Mouse (Mus musculus) olfactory bulb, adult 2 months (tissue): ENCODE data around the gene Chchd10. TPM values are rescaled to one million over a fixed set of nuclear protein-coding genes. Genes with fewer than 3 reads are reported as not detected.

Source experiments
- H3K27ac ChIP-seq: fragments of 200-500 bp; 2 replicates; pipeline ENCODE4 v1.5.1; 2012; ENCODE audit warnings: low read depth, low read length; ENCODE audit not compliant: insufficient read depth
- H3K4me1 ChIP-seq: fragments of 200-500 bp; 2 replicates; pipeline ENCODE4 v1.6.1; 2012; ENCODE audit warnings: low read length; ENCODE audit not compliant: control insufficient read depth, insufficient read depth
- H3K4me3 ChIP-seq: fragments of 200-500 bp; 2 replicates; pipeline ENCODE4 v1.5.1; 2012; ENCODE audit warnings: mild to moderate bottlenecking, low read depth, low read length, moderate library complexity; ENCODE audit not compliant: insufficient read depth
- CTCF ChIP-seq: fragments of 200-500 bp; IDR thresholded peaks from 2 replicates; pipeline ENCODE4 v1.5.1; 2012; ENCODE audit warnings: low read depth, mild to moderate bottlenecking, low read length, moderate library complexity; ENCODE audit not compliant: insufficient read depth
- POLR2A ChIP-seq: fragments of 200-500 bp; IDR thresholded peaks from 2 replicates; pipeline ENCODE4 v1.6.1; 2012; ENCODE audit warnings: mild to moderate bottlenecking, low read depth, low read length, moderate library complexity; ENCODE audit not compliant: insufficient read depth
- WGBS: fragments of 180-500 bp; shearing (Covaris S2); methylation state at CpG from one replicate; pipeline ENCODE4 v1.1.7; 2018; 5-methylcytosine and 5-hydroxymethylcytosine counted together
- polyA plus RNA-seq: library from polyadenylated mRNA; stranded (reverse); fragments of >200 nt; gene quantifications from 2 replicates; pipeline ENCODE4 v1.2.4, GENCODE M21; 2012; ENCODE audit warnings: low replicate concordance; ENCODE audit not compliant: missing spikeins, insufficient read depth, insufficient read length

Gene Chchd10
- polyA plus RNA-seq, 1 experiment: not detected

GRCm38 (mm10) chr10:75944066-75944772, 11.3 kb downstream of the Chchd10 start:
- Histone ChIP-seq H3K4me3 (no peak overlapping the region), H3K4me1 (peaks cover 13% of the 10 kb centered on the region), H3K27ac (peak overlapping the region; percentile 23)
- WGBS: 14% methylated on average over 11 of the region's 11 CpGs
- TF ChIP-seq CTCF (no peak), POLR2A (no peak)

GRCm38 (mm10) chr10:75945213-75945612, 12.3 kb downstream of the Chchd10 start:
- 91% methylated on average over 7 of the region's 7 CpGs for WGBS
- H3K4me3 ChIP-seq: no peak overlapping the region
- H3K27ac ChIP-seq: no peak overlapping the region
- peaks cover 9% of the 10 kb centered on the region for H3K4me1 ChIP-seq
- no peak for TF ChIP-seq CTCF
- TF ChIP-seq POLR2A: no peak

GRCm38 (mm10) chr10:75945896-75946295, 13.0 kb downstream of the Chchd10 start:
- Histone ChIP-seq H3K27ac (no peak overlapping the region), H3K4me1 (peaks cover 9% of the 10 kb centered on the region), H3K4me3 (no peak overlapping the region)
- 90% methylated on average over 7 of the region's 7 CpGs for WGBS
- TF ChIP-seq CTCF (no peak), POLR2A (no peak)

- H3K27ac ChIP-seq: no peak overlapping the region
- peaks cover 12% of the 10 kb centered on the region for H3K4me1 ChIP-seq
- TF ChIP-seq CTCF: no peak
- no peak for TF ChIP-seq POLR2A
- WGBS: 84% methylated on average over 5 of the region's 5 CpGs
- H3K4me3 ChIP-seq: no peak overlapping the region
These were observed 15.1 kb downstream of the Chchd10 start for GRCm38 (mm10) chr10:75948079-75948478.

GRCm38 (mm10) chr10:75949053-75950045, 16.4 kb downstream of the Chchd10 start:
- Histone ChIP-seq H3K4me1 (peaks cover 14% of the 10 kb centered on the region), H3K27ac (no peak overlapping the region), H3K4me3 (no peak overlapping the region)
- 89% methylated on average over 22 of the region's 22 CpGs for WGBS
- TF ChIP-seq CTCF (no peak), POLR2A (no peak)

GRCm38 (mm10) chr10:75950791-75951210, 17.9 kb downstream of the Chchd10 start:
- TF ChIP-seq POLR2A (no peak), CTCF (no peak)
- Histone ChIP-seq H3K4me3 (peak overlapping the region; percentile 36), H3K4me1 (peaks cover 16% of the 10 kb centered on the region), H3K27ac (no peak overlapping the region)
- WGBS: 14% methylated on average over 23 of the region's 23 CpGs

- no peak for TF ChIP-seq CTCF
- TF ChIP-seq POLR2A: no peak
- H3K27ac ChIP-seq: no peak overlapping the region
- H3K4me3 ChIP-seq: peak overlapping the region; percentile 36
- H3K4me1 ChIP-seq: peaks cover 16% of the 10 kb centered on the region
- 2% methylated on average over 13 of the region's 13 CpGs for WGBS
These were observed 18.6 kb downstream of the Chchd10 start for GRCm38 (mm10) chr10:75951424-75952050.

GRCm38 (mm10) chr10:75954381-75954811, 21.5 kb downstream of the Chchd10 start, which contains the start of gene Gm5134:
Gene Gm5134 (plus strand): TSS chr10:75954514.
- Histone ChIP-seq H3K4me3 (peak within 1 kb of the TSS; percentile 12; the same call in 1 of the 2 replicates), H3K4me1 (peaks cover 16% of the 10 kb centered on the region), H3K27ac (no peak within 1 kb of the TSS)
- no peak for TF ChIP-seq POLR2A
- TF ChIP-seq CTCF: no peak
- 37% methylated on average over 20 of the region's 20 CpGs for WGBS

GRCm38 (mm10) chr10:75973846-75974245, 40.9 kb downstream of the Chchd10 start:
- Histone ChIP-seq H3K27ac (no peak overlapping the region), H3K4me3 (no peak overlapping the region), H3K4me1 (no peaks in the 10 kb centered on the region)
- TF ChIP-seq POLR2A (no peak), CTCF (no peak)
- 86% methylated on average over 10 of the region's 10 CpGs for WGBS
